Mouse (Mus musculus) CH12.LX (cell line): ENCODE data around the gene Grin3b. TPM values are rescaled to one million over a fixed set of nuclear protein-coding genes. Genes with fewer than 3 reads are reported as not detected.

Experiments
- DNase-seq: peaks from one replicate; pipeline ENCODE4 v3.0.0-alpha.2; 2013; ENCODE audit errors: extremely low read depth
- H3K27ac ChIP-seq: 2 replicates; pipeline ENCODE4 v1.5.1; 2012; ENCODE audit warnings: low read depth, mild to moderate bottlenecking, control low read depth, moderate library complexity; ENCODE audit not compliant: insufficient read depth
- H3K27me3 ChIP-seq: replicated peaks from 2 replicates; pipeline ENCODE3; 2012; ENCODE audit warnings: inconsistent platforms
- H3K36me3 ChIP-seq, 2 experiments: replicated peaks in 1 of 2; 2 replicates each; pipeline versions ENCODE3 to v1.6.1; 2012; ENCODE audit warnings: inconsistent platforms in 1 of 2, low read length in 1 of 2, mild to moderate bottlenecking in 1 of 2, mixed read lengths in 1 of 2, moderate library complexity in 1 of 2; ENCODE audit not compliant: control insufficient read depth in 1 of 2, insufficient read depth in 1 of 2
- H3K4me1 ChIP-seq, 2 experiments: 2 replicates each; pipeline ENCODE4 v1.6.1; 2012; ENCODE audit warnings: inconsistent platforms in 1 of 2, moderate library complexity in 1 of 2; ENCODE audit not compliant: insufficient read depth in 2 of 2, control insufficient read depth in 1 of 2
- H3K4me2 ChIP-seq: 2 replicates; pipeline ENCODE4 v1.6.1; 2012; ENCODE audit warnings: low read depth, mild to moderate bottlenecking, control low read depth; ENCODE audit not compliant: poor library complexity, insufficient read depth, severe bottlenecking
- H3K4me3 ChIP-seq, 3 experiments: fragments of 150-350 bp in 1 of 3; sonication (generic) in 1 of 3; replicated peaks in 1 of 3; 2 replicates each; pipeline versions ENCODE3 to v1.5.1; 2011 to 2012; ENCODE audit warnings: low read depth in 2 of 3, low read length in 2 of 3, mild to moderate bottlenecking in 2 of 3, moderate library complexity in 2 of 3, control low read depth in 1 of 3, improper control_type of control experiment in 1 of 3, inconsistent platforms in 1 of 3, mixed read lengths in 1 of 3; ENCODE audit not compliant: poor library complexity in 1 of 3
- H3K79me2 ChIP-seq: replicated peaks from 2 replicates; pipeline ENCODE4 v1.6.1; 2012; ENCODE audit warnings: mild to moderate bottlenecking, moderate library complexity; ENCODE audit not compliant: control insufficient read depth, poor library complexity, insufficient read depth, severe bottlenecking; ENCODE audit errors: extremely low read depth
- H3K9ac ChIP-seq: 2 replicates; pipeline ENCODE4 v1.6.1; 2012; ENCODE audit warnings: low read depth, mild to moderate bottlenecking, control low read depth, moderate library complexity; ENCODE audit not compliant: insufficient read depth
- H3K9me3 ChIP-seq: replicated peaks from 2 replicates; pipeline ENCODE3; 2012; ENCODE audit warnings: low read length, inconsistent platforms, mixed read lengths
- BHLHE40 ChIP-seq: IDR thresholded peaks from 2 replicates; pipeline ENCODE4 v1.6.1; 2011; ENCODE audit warnings: mild to moderate bottlenecking, low read depth, low read length, improper control_type of control experiment
- CHD1 ChIP-seq: IDR thresholded peaks from 2 replicates; pipeline ENCODE4 v1.6.1; 2012; ENCODE audit warnings: low read depth, low read length, improper control_type of control experiment, inconsistent platforms
- CHD2 ChIP-seq: IDR thresholded peaks from 2 replicates; pipeline ENCODE4 v1.6.1; 2011; ENCODE audit warnings: low read length, improper control_type of control experiment
- CTCF ChIP-seq, 2 experiments: IDR thresholded peaks in 1 of 2; conservative IDR thresholded peaks in 1 of 2; 2 replicates each; pipeline ENCODE4 v1.5.1; 2011 to 2012; ENCODE audit warnings: low read depth in 2 of 2, low read length in 2 of 2, improper control_type of control experiment in 1 of 2, inconsistent platforms in 1 of 2, mild to moderate bottlenecking in 1 of 2, moderate library complexity in 1 of 2
- E2F4 ChIP-seq: IDR thresholded peaks from 2 replicates; pipeline ENCODE4 v1.6.1; 2011; ENCODE audit warnings: low read depth, low read length, improper control_type of control experiment; ENCODE audit not compliant: insufficient replicate concordance
- ELF1 ChIP-seq: IDR thresholded peaks from 2 replicates; pipeline ENCODE4 v1.6.1; 2014; ENCODE audit warnings: low read depth, mild to moderate bottlenecking, inconsistent platforms, low read length, improper control_type of control experiment
- EP300 ChIP-seq: IDR thresholded peaks from 2 replicates; pipeline ENCODE4 v1.6.1; 2011; ENCODE audit warnings: low read length, improper control_type of control experiment
- ETS1 ChIP-seq: conservative IDR thresholded peaks from 2 replicates; pipeline ENCODE4 v1.6.1; 2012; ENCODE audit warnings: low read depth, mild to moderate bottlenecking, inconsistent platforms, low read length, improper control_type of control experiment, moderate library complexity
- GABPA ChIP-seq: IDR thresholded peaks from 2 replicates; pipeline ENCODE4 v1.6.1; 2012; ENCODE audit warnings: low read depth, low read length, improper control_type of control experiment, inconsistent platforms; ENCODE audit not compliant: insufficient replicate concordance
- HCFC1 ChIP-seq: IDR thresholded peaks from 2 replicates; pipeline ENCODE4 v1.6.1; 2012; ENCODE audit warnings: low read depth, mild to moderate bottlenecking, inconsistent platforms, low read length, improper control_type of control experiment
- IRF4 ChIP-seq: IDR thresholded peaks from 2 replicates; pipeline ENCODE4 v1.6.1; 2014; ENCODE audit warnings: low read depth, mild to moderate bottlenecking, inconsistent platforms, low read length, improper control_type of control experiment
- JUN ChIP-seq: IDR thresholded peaks from 2 replicates; pipeline ENCODE4 v1.6.1; 2011; ENCODE audit warnings: low read depth, mild to moderate bottlenecking, low read length, improper control_type of control experiment, moderate library complexity; ENCODE audit not compliant: insufficient read depth
- JUND ChIP-seq: conservative IDR thresholded peaks from 2 replicates; pipeline ENCODE4 v1.6.1; 2011; ENCODE audit warnings: low read depth, low read length, improper control_type of control experiment
- KAT2A ChIP-seq: IDR thresholded peaks from 2 replicates; pipeline ENCODE4 v1.6.1; 2012; ENCODE audit warnings: low read length, improper control_type of control experiment, inconsistent platforms; ENCODE audit not compliant: insufficient replicate concordance
- MAFK ChIP-seq: IDR thresholded peaks from 2 replicates; pipeline ENCODE4 v1.6.1; 2011; ENCODE audit warnings: low read length, improper control_type of control experiment; ENCODE audit not compliant: insufficient replicate concordance
- MAX ChIP-seq: IDR thresholded peaks from 2 replicates; pipeline ENCODE4 v1.6.1; 2011; ENCODE audit warnings: low read length, improper control_type of control experiment
- MAZ ChIP-seq: IDR thresholded peaks from 2 replicates; pipeline ENCODE4 v1.6.1; 2012; ENCODE audit warnings: low read depth, mild to moderate bottlenecking, inconsistent platforms, low read length, improper control_type of control experiment, moderate library complexity
- MEF2A ChIP-seq: IDR thresholded peaks from 2 replicates; pipeline ENCODE4 v1.6.1; 2014; ENCODE audit warnings: low read depth, mild to moderate bottlenecking, inconsistent platforms, low read length, improper control_type of control experiment, borderline replicate concordance
- MXI1 ChIP-seq: IDR thresholded peaks from 2 replicates; pipeline ENCODE4 v1.6.1; 2011; ENCODE audit warnings: mild to moderate bottlenecking, low read depth, low read length, improper control_type of control experiment
- MYC ChIP-seq: IDR thresholded peaks from 2 replicates; pipeline ENCODE4 v1.6.1; 2011; ENCODE audit warnings: low read depth, mild to moderate bottlenecking, improper control_type of control experiment, low read length
- NELFE ChIP-seq: IDR thresholded peaks from 2 replicates; pipeline ENCODE4 v1.6.1; 2011; ENCODE audit warnings: low read depth, low read length, improper control_type of control experiment
- NRF1 ChIP-seq: IDR thresholded peaks from 2 replicates; pipeline ENCODE4 v1.6.1; 2014; ENCODE audit warnings: low read depth, mild to moderate bottlenecking, inconsistent platforms, low read length, improper control_type of control experiment, moderate library complexity
- PAX5 ChIP-seq: IDR thresholded peaks from 2 replicates; pipeline ENCODE4 v1.6.1; 2012; ENCODE audit warnings: low read length, inconsistent platforms, mixed read lengths
- POLR2A ChIP-seq: IDR thresholded peaks from 2 replicates; pipeline ENCODE4 v1.6.1; 2011; ENCODE audit warnings: low read depth, mild to moderate bottlenecking, improper control_type of control experiment, low read length
- POLR2AphosphoS2 ChIP-seq: IDR thresholded peaks from 2 replicates; pipeline ENCODE4 v1.6.1; 2011; ENCODE audit warnings: low read depth, low read length, improper control_type of control experiment
- RAD21 ChIP-seq: IDR thresholded peaks from 2 replicates; pipeline ENCODE4 v1.6.1; 2011; ENCODE audit warnings: low read depth, mild to moderate bottlenecking, low read length, improper control_type of control experiment, moderate library complexity
- RCOR1 ChIP-seq: conservative IDR thresholded peaks from 2 replicates; pipeline ENCODE4 v1.6.1; 2012; ENCODE audit warnings: low read depth, mild to moderate bottlenecking, inconsistent platforms, low read length, improper control_type of control experiment
- SIN3A ChIP-seq: IDR thresholded peaks from 2 replicates; pipeline ENCODE4 v1.6.1; 2012; ENCODE audit warnings: low read length, improper control_type of control experiment, inconsistent platforms
- SMC3 ChIP-seq: IDR thresholded peaks from 2 replicates; pipeline ENCODE4 v1.6.1; 2011; ENCODE audit warnings: low read depth, low read length, improper control_type of control experiment
- TBP ChIP-seq: conservative IDR thresholded peaks from 2 replicates; pipeline ENCODE4 v1.6.1; 2011; ENCODE audit warnings: low read depth, low read length, improper control_type of control experiment
- TCF12 ChIP-seq: IDR thresholded peaks from 2 replicates; pipeline ENCODE4 v1.6.1; 2014; ENCODE audit warnings: low read depth, mild to moderate bottlenecking, inconsistent platforms, low read length, improper control_type of control experiment
- UBTF ChIP-seq: IDR thresholded peaks from 2 replicates; pipeline ENCODE4 v1.6.1; 2012; ENCODE audit warnings: low read depth, mild to moderate bottlenecking, inconsistent platforms, low read length, improper control_type of control experiment, moderate library complexity
- USF1 ChIP-seq: IDR thresholded peaks from 2 replicates; pipeline ENCODE4 v1.6.1; 2014; ENCODE audit warnings: low read depth, mild to moderate bottlenecking, inconsistent platforms, low read length, improper control_type of control experiment
- USF2 ChIP-seq: conservative IDR thresholded peaks from 2 replicates; pipeline ENCODE4 v1.6.1; 2011; ENCODE audit warnings: low read depth, low read length, improper control_type of control experiment
- ZC3H11A ChIP-seq: IDR thresholded peaks from 2 replicates; pipeline ENCODE4 v1.6.1; 2012; ENCODE audit warnings: low read depth, mild to moderate bottlenecking, inconsistent platforms, low read length, improper control_type of control experiment
- ZKSCAN1 ChIP-seq: IDR thresholded peaks from 2 replicates; pipeline ENCODE4 v1.6.1; 2012; ENCODE audit warnings: low read depth, inconsistent platforms, low read length, improper control_type of control experiment, borderline replicate concordance
- ZMIZ1 ChIP-seq: IDR thresholded peaks from 2 replicates; pipeline ENCODE4 v1.6.1; 2012; ENCODE audit warnings: low read depth, mild to moderate bottlenecking, inconsistent platforms, low read length, improper control_type of control experiment
- ZNF384 ChIP-seq: IDR thresholded peaks from 2 replicates; pipeline ENCODE4 v1.6.1; 2012; ENCODE audit warnings: low read depth, low read length, improper control_type of control experiment, inconsistent platforms
- dilution Hi-C: fragments of 300-500 bp; cut with MboI; formaldehyde crosslinking; loops from 2 replicates; pipeline ENCODE4 v1.14.3; 2020; ENCODE audit warnings: low sequenced_read_pairs; ENCODE audit not compliant: extremely low pct_unique_long_range_greater_than_20kb, extremely low pct_ligation_motif_present
- in situ Hi-C: fragments of 300-500 bp; cut with MboI; formaldehyde crosslinking; loops from 3 replicates; pipeline ENCODE4 v1.14.3; 2019; ENCODE audit warnings: low sequenced_read_pairs, low pct_ligation_motif_present, low pct_unique_long_range_greater_than_20kb, mixed read lengths
- polyA plus RNA-seq: library from polyadenylated mRNA; unstranded; fragments of >175 nt; gene quantifications from 2 replicates; pipeline ENCODE4 v1.2.1, GENCODE M21; 2012; ENCODE audit warnings: low read depth; ENCODE audit not compliant: insufficient read length
- total RNA-seq, 2 experiments: library from RNA; depleted of rRNA; stranded (reverse); fragments of 300-350 nt in 1 of 2; fragments of >200 nt in 1 of 2; gene quantifications; 2 replicates each; pipeline ENCODE4 v1.2.3; 2012 to 2014

The Grin3b gene
- total and polyA plus RNA-seq, 3 experiments = 0.27 to 0.59 (median 0.56) TPM

- Histone ChIP-seq H3K4me2 (0 out of 2 replicates have a peak overlapping the region, but pooled peaks have one; percentile 5), H3K9ac (0 out of 2 replicates have a peak overlapping the region, but pooled peaks have one; percentile 14)
Measured at GRCm38 (mm10) chr10:79943471-79943901, 27.0 kb upstream of the Grin3b start.

GRCm38 (mm10) chr10:79945507-79946234 is 24.8 kb upstream of the Grin3b start:
- dilution Hi-C loops = no loop called here
- no peak overlapping the region for H3K9ac ChIP-seq

More at GRCm38 (mm10) chr10:79943471-79943901, 27.0 kb upstream of the Grin3b start:
- peaks cover 70% of the 10 kb centered on the region for H3K79me2 ChIP-seq
- in situ Hi-C loops (no loop called here), dilution Hi-C loops (no loop called here)
- peaks cover 43 to 83% of the 10 kb centered on the region in 2 experiments for H3K36me3 ChIP-seq
- DNase-seq = peak; percentile 70
- H3K27ac ChIP-seq = peak overlapping the region; percentile 89
- H3K4me3 ChIP-seq = no peak overlapping the region
- H3K27me3 ChIP-seq = no peaks in the 10 kb centered on the region
- no peaks in the 10 kb centered on the region for H3K9me3 ChIP-seq
- peaks cover 57 to 93% of the 10 kb centered on the region in 2 experiments for H3K4me1 ChIP-seq
- no peak for TF ChIP-seq RCOR1
- TF ChIP-seq RAD21 = no peak
- no peak; the same call in 1 of the 2 replicates for TF ChIP-seq ZKSCAN1
- TF ChIP-seq MXI1 = 0 out of 2 replicates have a peak, but pooled peaks have one; percentile 70
- no peak for TF ChIP-seq USF1
- 0 out of 2 replicates have a peak, but pooled peaks have one; percentile 4 for TF ChIP-seq SMC3
- TF ChIP-seq HCFC1 = no peak
- TF ChIP-seq IRF4 = peak; percentile 94
- TF ChIP-seq BHLHE40 = peak; percentile 93
- TF ChIP-seq E2F4 = no peak
- no peak for TF ChIP-seq KAT2A
- no peak for TF ChIP-seq CTCF (conservative IDR thresholded peaks at IDR 0.05 in 1 of 2, IDR thresholded peaks at IDR 0.05 in 1 of 2; ENCODE audit: low read depth in 2 of 2, low read length in 2 of 2)
- TF ChIP-seq MYC = no peak
- peak; percentile 98 for TF ChIP-seq ZNF384
- no peak for TF ChIP-seq USF2
- peak; percentile 100 for TF ChIP-seq TCF12
- peak; percentile 39 for TF ChIP-seq SIN3A
- TF ChIP-seq MEF2A = peak; percentile 93
- no peak for TF ChIP-seq MAFK
- TF ChIP-seq ELF1 = 0 out of 2 replicates have a peak, but pooled peaks have one; percentile 15
- TF ChIP-seq MAZ = peak; percentile 74
- TF ChIP-seq CHD2 = peak; percentile 87
- no peak for TF ChIP-seq CHD1
- TF ChIP-seq ZMIZ1 = no peak
- no peak for TF ChIP-seq POLR2A
- TF ChIP-seq PAX5 = no peak
- TF ChIP-seq JUN = no peak
- peak; percentile 85 for TF ChIP-seq ETS1
- TF ChIP-seq TBP = 0 out of 2 replicates have a peak, but pooled peaks have one; percentile 18
- TF ChIP-seq JUND = no peak
- 0 out of 2 replicates have a peak, but pooled peaks have one; percentile 28 for TF ChIP-seq POLR2AphosphoS2
- TF ChIP-seq NRF1 = no peak
- TF ChIP-seq EP300 = peak; percentile 87
- no peak for TF ChIP-seq ZC3H11A
- TF ChIP-seq MAX = no peak
- no peak for TF ChIP-seq GABPA
- TF ChIP-seq NELFE = no peak
- no peak for TF ChIP-seq UBTF
- TF ChIP-seq, all 38 proteins: peak for 15

More at GRCm38 (mm10) chr10:79945507-79946234, 24.8 kb upstream of the Grin3b start:
- Histone ChIP-seq H3K4me2 (no peak overlapping the region), H3K4me1 (peaks cover 44 to 82% of the 10 kb centered on the region in 2 experiments), H3K27ac (peak overlapping the region; percentile 89), H3K36me3 (peaks cover 61 to 87% of the 10 kb centered on the region in 2 experiments), H3K4me3 (no peak overlapping the region), H3K9me3 (no peaks in the 10 kb centered on the region), H3K27me3 (no peaks in the 10 kb centered on the region), H3K79me2 (peaks cover 58% of the 10 kb centered on the region)
- in situ Hi-C loops = no loop called here
- TF ChIP-seq E2F4 (no peak), TCF12 (no peak), USF1 (no peak), RCOR1 (no peak), NRF1 (no peak), UBTF (no peak)
- DNase-seq = no peak
